Mouse (Mus musculus) ovary, postnatal 10 days (tissue): ENCODE results near the gene 4933402D24Rik.
A peak's percentile ranks its signal among the peaks of the same experiment; 100 is the strongest.

Experiments
- DNase-seq: peaks from one replicate; pipeline ENCODE4 v3.0.0; 2022; ENCODE audit warnings: low spot score

Gene 4933402D24Rik

GRCm38 (mm10) chr1:63769167-63769566 is at the start of gene 4933402D24Rik:
TSS of gene 4933402D24Rik (minus strand) at chr1:63769267.
- no peak for DNase-seq

GRCm38 (mm10) chr1:63808584-63808983 is 39.5 kb upstream of the 4933402D24Rik start:
- DNase-seq = no peak

GRCm38 (mm10) chr1:63805095-63805494 is 36.0 kb upstream of the 4933402D24Rik start:
- no peak for DNase-seq

GRCm38 (mm10) chr1:63794326-63794725 is 25.3 kb upstream of the 4933402D24Rik start:
- DNase-seq = no peak

GRCm38 (mm10) chr1:63776902-63777630 is 8.0 kb upstream of the 4933402D24Rik start:
- DNase-seq = no peak

GRCm38 (mm10) chr1:63776396-63776795 is 7.3 kb upstream of the 4933402D24Rik start:
- no peak for DNase-seq

GRCm38 (mm10) chr1:63770309-63770708 is 1.2 kb upstream of the 4933402D24Rik start:
- no peak for DNase-seq

- no peak for DNase-seq
Measured at GRCm38 (mm10) chr1:63768112-63768511, 955 bp downstream of the 4933402D24Rik start.

GRCm38 (mm10) chr1:63764395-63764794 is 4.7 kb downstream of the 4933402D24Rik start:
- no peak for DNase-seq

- DNase-seq = no peak
Measured at GRCm38 (mm10) chr1:63763881-63764386, 5.1 kb downstream of the 4933402D24Rik start.

- no peak for DNase-seq
Measured at GRCm38 (mm10) chr1:63763212-63763694, 5.8 kb downstream of the 4933402D24Rik start.

- no peak for DNase-seq
Measured at GRCm38 (mm10) chr1:63756005-63756404, 13.1 kb downstream of the 4933402D24Rik start.

GRCm38 (mm10) chr1:63730240-63730771 is 38.8 kb downstream of the 4933402D24Rik start, which contains the start of the genes Mdh1b and Fastkd2:
TSS of gene Mdh1b (minus strand) at chr1:63730318.
TSS of gene Fastkd2 (plus strand) at chr1:63730614.
- peak; percentile 62 for DNase-seq

- DNase-seq = no peak
Measured at GRCm38 (mm10) chr1:63729796-63730195, 39.3 kb downstream of the 4933402D24Rik start.

GRCm38 (mm10) chr1:63720161-63720560 is 48.9 kb downstream of the 4933402D24Rik start:
- no peak for DNase-seq

GRCm38 (mm10) chr1:63708876-63709275 is 60.2 kb downstream of the 4933402D24Rik start:
- DNase-seq = no peak

GRCm38 (mm10) chr1:63705733-63706132 is 63.3 kb downstream of the 4933402D24Rik start:
- DNase-seq = no peak
